Mouse (Mus musculus) liver, postnatal 0 days (tissue): ENCODE results near the gene Phactr2. TPM values are rescaled to one million over a fixed set of nuclear protein-coding genes. Genes with fewer than 3 reads are reported as not detected.
A peak's percentile ranks its signal among the peaks of the same experiment; 100 is the strongest.

Experiments used
- ATAC-seq: fragments of 200-750 bp; cut with Nextera tagmentation; 2 replicates; pipeline ENCODE4 v1.8.0; 2017; ENCODE audit warnings: mild to moderate bottlenecking, moderate library complexity
- DNase-seq: peaks from one replicate; pipeline ENCODE4 v3.0.0-alpha.2; 2016
- H3K27ac ChIP-seq: fragments of 300-500 bp; sonication (generic); 2 replicates; pipeline ENCODE4 v1.5.1; 2014; ENCODE audit warnings: antibody characterized with exemption, moderate library complexity, mild to moderate bottlenecking, low read depth
- H3K27me3 ChIP-seq: fragments of 300-500 bp; sonication (generic); 2 replicates; pipeline ENCODE4 v1.6.1; 2014; ENCODE audit warnings: low read length, control low read depth, mixed read lengths; ENCODE audit not compliant: insufficient read depth
- H3K36me3 ChIP-seq: fragments of 300-500 bp; sonication (generic); replicated peaks from 2 replicates; pipeline ENCODE4 v1.6.1; 2014; ENCODE audit warnings: mild to moderate bottlenecking, control low read depth, low read length, moderate library complexity, mixed read lengths; ENCODE audit not compliant: insufficient read depth
- H3K4me1 ChIP-seq: fragments of 300-500 bp; sonication (generic); 2 replicates; pipeline ENCODE4 v1.6.1; 2014; ENCODE audit warnings: antibody characterized with exemption, mild to moderate bottlenecking, control low read depth; ENCODE audit not compliant: insufficient read depth
- H3K4me2 ChIP-seq: fragments of 300-500 bp; sonication (generic); 2 replicates; pipeline ENCODE4 v1.6.1; 2014; ENCODE audit warnings: low read depth, mild to moderate bottlenecking, low read length, moderate library complexity, mixed read lengths
- H3K4me3 ChIP-seq: fragments of 300-500 bp; sonication (generic); 2 replicates; pipeline ENCODE4 v1.5.1; 2014; ENCODE audit warnings: low read depth, low read length
- H3K9ac ChIP-seq: fragments of 300-500 bp; sonication (generic); replicated peaks from 2 replicates; pipeline ENCODE4 v1.6.1; 2014; ENCODE audit warnings: mild to moderate bottlenecking, moderate library complexity
- H3K9me3 ChIP-seq: fragments of 300-500 bp; sonication (generic); 2 replicates; pipeline ENCODE4 v1.6.1; 2016; ENCODE audit warnings: mild to moderate bottlenecking, control low read depth, low read length, mixed read lengths
- CTCF ChIP-seq: sonication (generic); IDR thresholded peaks from 2 replicates; pipeline ENCODE4 v1.5.1; 2016; ENCODE audit warnings: antibody characterized with exemption, low read depth
- EP300 ChIP-seq: IDR thresholded peaks from 2 replicates; pipeline ENCODE4 v1.6.1; 2016; ENCODE audit warnings: antibody characterized with exemption, low read depth, mild to moderate bottlenecking
- WGBS: fragments of 180-500 bp; shearing (Covaris S2); extraction: QIAGEN DNeasy Blood & Tissue Kit; methylation state at CpG from one replicate; pipeline ENCODE4 v1.1.7; 2014; ENCODE audit not compliant: insufficient replicate concordance; 5-methylcytosine and 5-hydroxymethylcytosine counted together
- polyA plus RNA-seq: library from polyadenylated mRNA; unstranded; fragments of >200 nt; fragmentation: Nextera tagmentation; extraction: Ambion mirVana; gene quantifications from 2 replicates; pipeline ENCODE4 v1.2.1, GENCODE M21; 2015

Gene Phactr2
- polyA plus RNA-seq, 1 experiment from 2014 or later: 4.9 TPM

DNA sequence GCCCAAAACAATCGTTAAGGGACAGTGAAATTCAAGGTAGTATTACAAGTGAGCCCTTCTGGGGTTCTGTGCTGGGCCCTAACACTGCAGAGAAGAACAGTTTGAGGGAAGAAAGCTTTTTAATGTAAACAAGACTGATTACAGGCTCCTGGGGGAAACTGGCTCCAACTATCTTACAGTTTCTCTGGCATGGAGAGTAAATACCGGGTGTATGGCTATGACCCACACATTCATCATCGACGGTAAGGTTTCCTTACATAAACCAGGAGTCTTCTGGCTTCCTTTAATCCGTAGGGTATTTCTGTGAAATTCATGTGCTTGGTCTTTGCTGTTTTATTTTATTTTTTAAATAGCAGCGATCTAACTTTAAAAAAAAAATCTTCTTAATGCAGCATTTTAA lies 261.4 kb downstream of the Phactr2 start:
- 72% methylated on average over 6 of the region's 6 CpGs for whole genome bisulfite sequencing
- Histone ChIP-seq H3K9ac (no peak overlapping the region), H3K4me2 (no peak overlapping the region), H3K27me3 (no peaks in the 10 kb centered on the region), H3K27ac (no peak overlapping the region), H3K36me3 (0 out of 2 replicates have a peak, but pooled peaks cover 3% of the 10 kb centered on the region), H3K4me3 (no peak overlapping the region), H3K9me3 (no peaks in the 10 kb centered on the region), H3K4me1 (no peaks in the 10 kb centered on the region)
- no peak for ATAC-seq
- TF ChIP-seq EP300 (no peak), CTCF (no peak)
- DNase-seq: no peak

- DNase-seq (no peak), ATAC-seq (no peak)
- 0 out of 2 replicates have a peak, but pooled peaks cover 3% of the 10 kb centered on the region for H3K36me3 ChIP-seq
- no peaks in the 10 kb centered on the region for H3K9me3 ChIP-seq
- no peak overlapping the region for H3K9ac ChIP-seq
- no peaks in the 10 kb centered on the region for H3K4me1 ChIP-seq
- WGBS: 81% methylated on average over 9 of the region's 9 CpGs
- H3K27ac ChIP-seq: no peak overlapping the region
- no peak for TF ChIP-seq CTCF
- no peak for TF ChIP-seq EP300
- H3K4me3 ChIP-seq: no peak overlapping the region
- no peak overlapping the region for H3K4me2 ChIP-seq
- H3K27me3 ChIP-seq: no peaks in the 10 kb centered on the region
Measured at GRCm38 (mm10) chr10:13212326-13212725, 261.9 kb downstream of the Phactr2 start.

DNA sequence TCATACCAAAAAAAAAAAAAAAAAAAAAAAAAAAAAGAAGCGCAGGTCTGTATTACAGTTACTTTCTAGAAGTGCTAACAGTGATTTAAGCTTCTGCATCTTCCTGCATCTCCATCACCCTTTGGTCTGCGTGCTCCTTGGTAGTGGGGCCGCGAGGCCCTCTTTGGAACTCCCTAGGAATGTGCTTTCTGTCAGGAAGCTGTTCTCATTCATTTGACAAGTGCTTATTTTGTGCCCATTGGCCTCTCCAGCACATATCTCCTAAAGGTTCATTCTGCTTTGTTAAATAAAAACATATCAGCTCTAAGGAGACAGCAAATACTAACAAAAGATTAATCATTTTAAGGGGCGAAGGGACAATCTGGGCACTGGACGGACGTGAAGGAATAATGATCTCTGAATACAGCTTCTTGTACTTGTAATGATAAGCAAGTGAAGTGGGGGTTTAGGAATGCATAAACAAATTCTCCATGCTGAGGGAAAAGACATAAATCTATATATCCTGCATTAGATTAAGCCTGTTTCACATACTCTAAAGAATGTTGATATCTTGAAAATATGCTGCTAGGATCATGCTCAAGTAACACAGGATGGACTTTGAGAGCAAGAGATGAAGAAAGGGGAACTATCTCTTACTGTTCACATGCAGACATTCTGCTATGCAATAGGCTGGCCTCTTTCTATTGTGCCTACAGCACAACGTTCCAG lies 264.1 kb downstream of the Phactr2 start:
- DNase-seq (no peak), ATAC-seq (no peak)
- H3K4me2 ChIP-seq: no peak overlapping the region
- no peak overlapping the region for H3K9ac ChIP-seq
- H3K4me1 ChIP-seq: no peaks in the 10 kb centered on the region
- H3K27me3 ChIP-seq: no peaks in the 10 kb centered on the region
- WGBS: 63% methylated on average over 8 of the region's 8 CpGs
- no peak overlapping the region for H3K4me3 ChIP-seq
- H3K27ac ChIP-seq: no peak overlapping the region
- H3K9me3 ChIP-seq: no peaks in the 10 kb centered on the region
- 0 out of 2 replicates have a peak, but pooled peaks cover 3% of the 10 kb centered on the region for H3K36me3 ChIP-seq
- TF ChIP-seq CTCF: no peak
- no peak for TF ChIP-seq EP300

- no peak overlapping the region for H3K27ac ChIP-seq
- no peaks in the 10 kb centered on the region for H3K27me3 ChIP-seq
- H3K9ac ChIP-seq: no peak overlapping the region
- no peak for TF ChIP-seq EP300
- TF ChIP-seq CTCF: no peak
- 79% methylated on average over 3 of the region's 3 CpGs for WGBS
- H3K9me3 ChIP-seq: no peaks in the 10 kb centered on the region
- H3K36me3 ChIP-seq: 0 out of 2 replicates have a peak, but pooled peaks cover 3% of the 10 kb centered on the region
- no peak overlapping the region for H3K4me3 ChIP-seq
- no peak overlapping the region for H3K4me2 ChIP-seq
- DNase-seq: no peak
- ATAC-seq: no peak
- H3K4me1 ChIP-seq: no peaks in the 10 kb centered on the region
Measured at GRCm38 (mm10) chr10:13209506-13209905, 264.7 kb downstream of the Phactr2 start.

GRCm38 (mm10) chr10:13209061-13209460 lies 265.2 kb downstream of the Phactr2 start:
- Histone ChIP-seq H3K27ac (no peak overlapping the region), H3K4me1 (no peaks in the 10 kb centered on the region), H3K36me3 (0 out of 2 replicates have a peak, but pooled peaks cover 3% of the 10 kb centered on the region), H3K4me3 (no peak overlapping the region), H3K27me3 (no peaks in the 10 kb centered on the region), H3K4me2 (no peak overlapping the region), H3K9ac (no peak overlapping the region), H3K9me3 (no peaks in the 10 kb centered on the region)
- WGBS: 85% methylated on average over 4 of the region's 4 CpGs
- TF ChIP-seq CTCF (no peak), EP300 (no peak)
- no peak for ATAC-seq
- no peak for DNase-seq

DNA sequence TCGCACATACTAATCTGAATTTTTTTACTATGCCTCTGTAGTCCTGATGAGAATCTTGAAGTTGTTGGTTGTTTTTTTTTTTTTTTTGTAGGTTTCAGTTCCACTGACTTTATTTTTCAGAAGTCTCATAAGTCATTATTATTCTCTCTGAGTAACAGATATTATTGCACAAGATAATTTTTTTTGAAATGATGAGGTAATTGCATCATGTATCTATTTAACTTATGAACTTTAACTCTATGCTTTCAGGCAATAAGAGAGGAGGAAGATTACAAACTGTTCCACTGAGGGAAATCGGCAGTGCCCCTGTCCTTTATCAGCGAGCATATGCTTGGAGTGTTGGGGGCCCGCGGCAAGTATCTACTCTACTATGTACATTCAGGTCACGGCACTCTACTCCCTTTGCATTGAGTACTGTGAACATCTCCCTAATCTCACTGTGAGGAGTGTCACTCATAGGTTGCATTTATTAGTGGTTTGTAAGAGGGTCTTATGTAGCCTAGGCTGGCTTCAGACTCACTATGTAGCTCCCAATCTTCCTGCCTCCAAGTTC lies 272.4 kb downstream of the Phactr2 start:
- no peak overlapping the region for H3K27ac ChIP-seq
- WGBS: 63% methylated on average over 6 of the region's 6 CpGs
- no peaks in the 10 kb centered on the region for H3K27me3 ChIP-seq
- H3K4me3 ChIP-seq: no peak overlapping the region
- H3K9me3 ChIP-seq: no peaks in the 10 kb centered on the region
- DNase-seq (no peak), ATAC-seq (peak; percentile 71)
- no peaks in the 10 kb centered on the region for H3K4me1 ChIP-seq
- H3K36me3 ChIP-seq: no peaks in the 10 kb centered on the region
- H3K9ac ChIP-seq: no peak overlapping the region
- 0 out of 2 replicates have a peak, but pooled peaks have one; percentile 42 for TF ChIP-seq EP300
- TF ChIP-seq CTCF: no peak
- H3K4me2 ChIP-seq: no peak overlapping the region
